Mouse (Mus musculus): Measurements from ENCODE around the gene Gm6034. TPM values are rescaled to one million over a fixed set of nuclear protein-coding genes. Genes with fewer than 3 reads are reported as not detected.

The Gm6034 gene
- total RNA-seq, 1 experiment: 0.18 TPM

Other genes with a start within 250 kb of the Gm6034 start
- 29.3 and 32.3 TPM in 2 replicates for gene Ier3, start 221.3 kb upstream of the Gm6034 start, total RNA-seq (2012; rRNA removed)
- 31.6 and 34.6 TPM in 2 replicates for gene Flot1, start 219.7 kb upstream of the Gm6034 start, total RNA-seq (2012; rRNA removed)
- gene Tubb5, start 204.7 kb upstream of the Gm6034 start, total RNA-seq (2012; rRNA removed): 1,077 and 1,157 TPM in 2 replicates
- 23.8 and 31.7 TPM in 2 replicates for gene Mdc1, start 201.4 kb upstream of the Gm6034 start, total RNA-seq (2012; rRNA removed)
- 24.7 and 43.0 TPM in 2 replicates for gene Nrm, start 181.6 kb upstream of the Gm6034 start, total RNA-seq (2012; rRNA removed)
- gene Ppp1r18, start 177.4 kb upstream of the Gm6034 start, total RNA-seq (2012; rRNA removed): 23.2 and 29.9 TPM in 2 replicates
- gene Dhx16, start 163.1 kb upstream of the Gm6034 start, total RNA-seq (2012; rRNA removed): 202 and 391 TPM in 2 replicates
- 13.6 and 15.8 TPM in 2 replicates for gene 2310061I04Rik, start 145.5 kb upstream of the Gm6034 start, total RNA-seq (2012; rRNA removed)
- gene Atat1, start 132.9 kb upstream of the Gm6034 start, total RNA-seq (2012; rRNA removed): 12.5 and 12.9 TPM in 2 replicates
- 189 and 226 TPM in 2 replicates for gene Mrps18b, start 126.6 kb upstream of the Gm6034 start, total RNA-seq (2012; rRNA removed)
- 64.8 and 68.2 TPM in 2 replicates for gene Ppp1r10, start 126.5 kb upstream of the Gm6034 start, total RNA-seq (2012; rRNA removed)
- gene Abcf1, start 73.2 kb upstream of the Gm6034 start, total RNA-seq (2012; rRNA removed): 115 and 117 TPM in 2 replicates
- 51.6 and 64.1 TPM in 2 replicates for gene Gnl1, start 63.1 kb upstream of the Gm6034 start, total RNA-seq (2012; rRNA removed)
- gene Prr3, start 62.7 kb upstream of the Gm6034 start, total RNA-seq (2012; rRNA removed): 13.8 and 17.0 TPM in 2 replicates
- not detected in 2 replicates for gene H2-T24, start 22.4 kb upstream of the Gm6034 start, total RNA-seq (2012; rRNA removed)
- gene H2-T23, start 10.1 kb upstream of the Gm6034 start, total RNA-seq (2012; rRNA removed): 0.67 and 0.95 TPM in 2 replicates
- gene H2-T22, start 214 bp upstream of the Gm6034 start, total RNA-seq (2012; rRNA removed): 2.7 and 5.8 TPM in 2 replicates
- 0.37 and 0.54 TPM in 2 replicates for gene Gm11127, start 15.4 kb downstream of the Gm6034 start, total RNA-seq (2012; rRNA removed)
- not detected in 2 replicates for gene Gm19684, start 78.7 kb downstream of the Gm6034 start, total RNA-seq (2012; rRNA removed)
- gene Gm7030, start 86.5 kb downstream of the Gm6034 start, total RNA-seq (2012; rRNA removed): 0.63 TPM in 1 of 2 replicates, not detected in the other
- not detected in 2 replicates for gene Gm8909, start 125.6 kb downstream of the Gm6034 start, total RNA-seq (2012; rRNA removed)
- gene H2-T3, start 147.3 kb downstream of the Gm6034 start, total RNA-seq (2012; rRNA removed): 0.22 TPM in 1 of 2 replicates, not detected in the other
- gene Rpp21, start 215.1 kb downstream of the Gm6034 start, total RNA-seq (2012; rRNA removed): 45.2 and 47.7 TPM in 2 replicates
- gene Trim39, start 229.3 kb downstream of the Gm6034 start, total RNA-seq (2012; rRNA removed): 20.3 and 22.4 TPM in 2 replicates
- not detected in 2 replicates for gene H2-M10.2, start 243.5 kb downstream of the Gm6034 start, total RNA-seq (2012; rRNA removed)